ENCODE assay signal across 12 mouse cellular contexts in genomic region chr12:28889068-28889674, GRCm38 (mm10).
DNase-seq lines count a peak whose midpoint lies in the region; ATAC-seq and TF ChIP-seq lines count a peak whose summit lies in the region.
"Had no signal": no experiment of that assay in that cellular context is flagged by ENCODE, and none has a peak within 500 bp of the region (broad histone marks: within the 10 kb centered on the region; RNA-seq: fewer than 3 reads in every experiment).

No protein-coding gene starts in this region.

- H3K9ac ChIP-seq in kidney, embryonic 16.5 days (replicated peaks; ENCODE audit: low read length): no peak overlapping the region
- H3K9ac ChIP-seq in hindbrain, embryonic 12.5 days: no peak overlapping the region
- H3K9ac ChIP-seq in midbrain, postnatal 0 days (replicated peaks; ENCODE audit: low read length, poor library complexity, severe bottlenecking): no peak overlapping the region
- H3K9ac ChIP-seq: limb, embryonic 13.5 days had no signal

- no peak overlapping the region for H3K4me3 ChIP-seq in kidney, embryonic 16.5 days (ENCODE audit: low read length)
- H3K4me3 ChIP-seq in hindbrain, embryonic 12.5 days: no peak overlapping the region
- H3K4me3 ChIP-seq in midbrain, postnatal 0 days (ENCODE audit: low read depth, low read length): no peak overlapping the region
- H3K4me3 ChIP-seq: limb, embryonic 13.5 days had no signal

- no peak for TF ChIP-seq POLR2A in brain, embryonic 14.5 days (IDR thresholded peaks at IDR 0.05; ENCODE audit: borderline replicate concordance, extremely low read depth, insufficient read depth, insufficient read length, poor library complexity, severe bottlenecking)

- H3K4me2 ChIP-seq in kidney, embryonic 16.5 days (replicated peaks; ENCODE audit: low read depth, low read length): no peak overlapping the region
- no peak overlapping the region for H3K4me2 ChIP-seq in hindbrain, embryonic 12.5 days (replicated peaks)
- no peak overlapping the region for H3K4me2 ChIP-seq in midbrain, postnatal 0 days (ENCODE audit: low read depth, low read length, poor library complexity, severe bottlenecking)
- H3K4me2 ChIP-seq: limb, embryonic 13.5 days had no signal

- peak; percentile 91 for ATAC-seq in kidney, embryonic 16.5 days (ENCODE audit: low FRiP score, low TSS enrichment)
- peak; percentile 67 for ATAC-seq in hindbrain, embryonic 12.5 days (ENCODE audit: low FRiP score)
- ATAC-seq in midbrain, postnatal 0 days (ENCODE audit: low FRiP score): no peak
- no peak for ATAC-seq in cerebellum, adult (ENCODE audit: insufficient number of reproducible peaks, low FRiP score, low TSS enrichment)
- no peak for ATAC-seq in megakaryocyte progenitor cell, adult 5-6 weeks (replicated peaks; ENCODE audit: poor library complexity)

- H3K36me3 ChIP-seq in kidney, embryonic 16.5 days (ENCODE audit: insufficient read depth, low read length): no peaks in the 10 kb centered on the region
- no peaks in the 10 kb centered on the region for H3K36me3 ChIP-seq in hindbrain, embryonic 12.5 days
- no peaks in the 10 kb centered on the region for H3K36me3 ChIP-seq in midbrain, postnatal 0 days (ENCODE audit: insufficient read depth, low read length)
- H3K36me3 ChIP-seq: limb, embryonic 13.5 days had no signal

- WGBS in kidney, embryonic 16.5 days: 31% methylated on average over 7 of the region's 7 CpGs
- WGBS in hindbrain, embryonic 12.5 days: 32% methylated on average over 7 of the region's 7 CpGs
- 32% methylated on average over 7 of the region's 7 CpGs for WGBS in midbrain, postnatal 0 days

- no peak overlapping the region for H3K27ac ChIP-seq in kidney, embryonic 16.5 days (ENCODE audit: low read length)
- H3K27ac ChIP-seq in hindbrain, embryonic 12.5 days: peak overlapping the region; percentile 72
- H3K27ac ChIP-seq in midbrain, postnatal 0 days (ENCODE audit: low read depth, low read length): peak overlapping the region; percentile 57; the same call in 1 of the 2 replicates
- H3K27ac ChIP-seq: limb, embryonic 13.5 days had no signal

- no peak for TF ChIP-seq CTCF in brain, embryonic 14.5 days (IDR thresholded peaks at IDR 0.05; ENCODE audit: borderline replicate concordance, extremely low read depth, insufficient read depth, insufficient read length)
- peak; percentile 42 for TF ChIP-seq CTCF in midbrain, postnatal 0 days (IDR thresholded peaks at IDR 0.05)

- H3K9me3 ChIP-seq in kidney, embryonic 16.5 days (ENCODE audit: low read length): no peaks in the 10 kb centered on the region
- H3K9me3 ChIP-seq in hindbrain, embryonic 12.5 days (replicated peaks): no peaks in the 10 kb centered on the region
- H3K9me3 ChIP-seq in midbrain, postnatal 0 days (ENCODE audit: low read length): no peaks in the 10 kb centered on the region
- H3K9me3 ChIP-seq: limb, embryonic 13.5 days had no signal

- DNase-seq in kidney, postnatal 14 days: no peak
- peak; percentile 78 for DNase-seq in brain, embryonic 14.5 days (ENCODE audit: low read depth)
- peak; percentile 63 for DNase-seq in midbrain, postnatal 0 days (ENCODE audit: low spot score)
- no peak for DNase-seq in spleen, postnatal 4 days (ENCODE audit: low spot score in 2 of 2)
- DNase-seq: cerebellum, postnatal 36 days; lung, adult 2 months; thymus, postnatal 4 days had no signal

- no peaks in the 10 kb centered on the region for H3K27me3 ChIP-seq in kidney, embryonic 16.5 days (ENCODE audit: insufficient read depth, low read length)
- H3K27me3 ChIP-seq in hindbrain, embryonic 12.5 days: peaks cover 5% of the 10 kb centered on the region; the same call in 1 of the 2 replicates
- no peaks in the 10 kb centered on the region for H3K27me3 ChIP-seq in midbrain, postnatal 0 days (ENCODE audit: insufficient read depth, low read length)

- H3K4me1 ChIP-seq in kidney, embryonic 16.5 days (ENCODE audit: insufficient read depth, low read length): 0 out of 2 replicates have a peak, but pooled peaks cover 2% of the 10 kb centered on the region
- H3K4me1 ChIP-seq in hindbrain, embryonic 12.5 days: peaks cover 12% of the 10 kb centered on the region
- H3K4me1 ChIP-seq in midbrain, postnatal 0 days (ENCODE audit: insufficient read depth, low read length): peaks cover 2% of the 10 kb centered on the region; the same call in 1 of the 2 replicates
- H3K4me1 ChIP-seq: limb, embryonic 13.5 days had no signal

Comparison
In these comparisons a context has a peak if more than half of its experiments do, and no peak if none do; other contexts are left out.
1. ATAC-seq: peak in kidney, embryonic 16.5 days (single experiment) and hindbrain, embryonic 12.5 days (single experiment); none in midbrain, postnatal 0 days (single experiment), cerebellum, adult (single experiment) and megakaryocyte progenitor cell, adult 5-6 weeks (single experiment).
2. DNase-seq: peak in brain, embryonic 14.5 days (single experiment) and midbrain, postnatal 0 days (single experiment); none in kidney, postnatal 14 days (single experiment) and spleen, postnatal 4 days (0 of 2).